Mouse (Mus musculus) forebrain, postnatal 0 days (tissue): Measurements from ENCODE around the gene Cbx4. TPM values are rescaled to one million over a fixed set of nuclear protein-coding genes. Genes with fewer than 3 reads are reported as not detected.
A peak's percentile ranks its signal among the peaks of the same experiment; 100 is the strongest.

Experiments
- ATAC-seq: fragments of 200-750 bp; cut with Nextera tagmentation; 2 replicates; pipeline ENCODE4 v1.8.0; 2017; ENCODE audit warnings: mild to moderate bottlenecking, moderate library complexity
- DNase-seq: peaks from one replicate; pipeline ENCODE4 v3.0.0-alpha.2; 2015
- H3K27ac ChIP-seq: fragments of 300-500 bp; sonication (generic); 2 replicates; pipeline ENCODE4 v1.5.1; 2014; ENCODE audit warnings: low read depth, mild to moderate bottlenecking, antibody characterized with exemption, low read length, moderate library complexity, mixed read lengths
- H3K27me3 ChIP-seq: fragments of 300-500 bp; sonication (generic); 2 replicates; pipeline ENCODE4 v1.6.1; 2014; ENCODE audit warnings: mild to moderate bottlenecking, low read length, mixed read lengths; ENCODE audit not compliant: insufficient read depth
- H3K36me3 ChIP-seq: fragments of 300-500 bp; sonication (generic); 2 replicates; pipeline ENCODE4 v1.6.1; 2014; ENCODE audit warnings: mild to moderate bottlenecking, moderate library complexity; ENCODE audit not compliant: insufficient read depth
- H3K4me1 ChIP-seq: fragments of 300-500 bp; sonication (generic); 2 replicates; pipeline ENCODE4 v1.6.1; 2014; ENCODE audit warnings: antibody characterized with exemption; ENCODE audit not compliant: insufficient read depth
- H3K4me2 ChIP-seq: fragments of 300-500 bp; sonication (generic); 2 replicates; pipeline ENCODE4 v1.6.1; 2014; ENCODE audit warnings: low read depth, mild to moderate bottlenecking, moderate library complexity
- H3K4me3 ChIP-seq: fragments of 300-500 bp; sonication (generic); 2 replicates; pipeline ENCODE4 v1.5.1; 2014; ENCODE audit warnings: low read depth, low read length, mixed read lengths
- H3K9ac ChIP-seq: fragments of 300-500 bp; sonication (generic); 2 replicates; pipeline ENCODE4 v1.6.1; 2014; ENCODE audit warnings: mild to moderate bottlenecking
- H3K9me3 ChIP-seq: fragments of 300-500 bp; sonication (generic); 2 replicates; pipeline ENCODE4 v1.6.1; 2016; ENCODE audit warnings: low read length
- CTCF ChIP-seq: sonication (generic); IDR thresholded peaks from 2 replicates; pipeline ENCODE4 v1.5.1; 2016; ENCODE audit warnings: antibody characterized with exemption, control low read depth, low read depth
- WGBS: fragments of 180-500 bp; shearing (Covaris S2); extraction: QIAGEN DNeasy Blood & Tissue Kit; methylation state at CpG from one replicate; pipeline ENCODE4 v1.1.7; 2014; 5-methylcytosine and 5-hydroxymethylcytosine counted together
- polyA plus RNA-seq: library from polyadenylated mRNA; unstranded; fragments of >200 nt; fragmentation: Nextera tagmentation; extraction: Ambion mirVana; gene quantifications from 2 replicates; pipeline ENCODE4 v1.2.1, GENCODE M21; 2015
- total RNA-seq: library from RNA; depleted of rRNA; stranded (reverse); fragments of >200 nt; gene quantifications from 2 replicates; pipeline ENCODE4 v1.2.3, GENCODE M21; 2014; rRNA removed

Cbx4 gene
- total RNA-seq, result 36.1 and 38.6 TPM in 2 replicates
- 21.7 and 26.1 TPM in 2 replicates for polyA plus RNA-seq

GRCm38 (mm10) chr11:119086144-119086971, at the start of gene Cbx4:
Gene Cbx4, minus strand, starts transcription at chr11:119086221.
- H3K4me1 ChIP-seq, result peaks cover 30% of the 10 kb centered on the region
- DNase-seq (peak; percentile 97), ATAC-seq (peak; percentile 91)
- TF ChIP-seq CTCF, result peak; percentile 51
- H3K9me3 ChIP-seq, result no peaks in the 10 kb centered on the region
- 1% methylated on average over 54 of the region's 67 CpGs for WGBS
- H3K27me3 ChIP-seq, result peaks cover 27% of the 10 kb centered on the region
- H3K9ac ChIP-seq, result peak within 1 kb of the TSS; percentile 86
- peak within 1 kb of the TSS; percentile 99 for H3K27ac ChIP-seq
- peak within 1 kb of the TSS; percentile 85 for H3K4me3 ChIP-seq
- H3K4me2 ChIP-seq, result peak within 1 kb of the TSS; percentile 92
- H3K36me3 ChIP-seq, result peaks cover 6% of the 10 kb centered on the region; the same call in 1 of the 2 replicates

DNA sequence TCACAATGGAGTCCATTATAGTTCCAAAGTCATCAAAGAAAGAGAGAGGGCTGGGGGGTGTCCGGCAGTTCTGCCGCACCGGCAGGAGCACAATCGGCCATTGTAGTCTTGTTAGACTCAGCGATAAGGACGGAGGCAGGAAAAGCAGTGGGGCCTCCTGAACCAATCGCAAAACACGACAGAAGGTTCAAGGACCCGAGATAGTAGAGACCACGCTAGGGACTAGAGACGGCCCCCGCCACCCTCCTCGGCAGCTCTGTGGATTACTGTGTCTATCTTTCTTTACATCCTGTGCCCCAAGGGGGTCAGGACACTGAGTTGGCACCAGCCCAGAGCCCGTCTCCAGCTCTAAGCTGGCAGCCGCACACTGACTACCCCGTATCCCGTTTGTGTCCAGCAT, 48.6 kb upstream of the Cbx4 start:
- 12% methylated on average over 17 of the region's 17 CpGs for WGBS
- no peak for ATAC-seq
- Histone ChIP-seq H3K4me1 (0 out of 2 replicates have a peak, but pooled peaks cover 8% of the 10 kb centered on the region), H3K9ac (no peak overlapping the region), H3K4me3 (no peak overlapping the region), H3K36me3 (no peaks in the 10 kb centered on the region), H3K4me2 (no peak overlapping the region), H3K27ac (no peak overlapping the region), H3K9me3 (no peaks in the 10 kb centered on the region), H3K27me3 (no peaks in the 10 kb centered on the region)
- DNase-seq, result no peak
- TF ChIP-seq CTCF, result no peak

GRCm38 (mm10) chr11:119133437-119134221, 47.6 kb upstream of the Cbx4 start:
- no peaks in the 10 kb centered on the region for H3K36me3 ChIP-seq
- ATAC-seq (0 out of 2 replicates have a peak, but pooled peaks have one; percentile 13), DNase-seq (no peak)
- no peaks in the 10 kb centered on the region for H3K27me3 ChIP-seq
- no peak overlapping the region for H3K27ac ChIP-seq
- H3K9me3 ChIP-seq, result no peaks in the 10 kb centered on the region
- no peak overlapping the region for H3K4me3 ChIP-seq
- no peak for TF ChIP-seq CTCF
- 71% methylated on average over 5 of the region's 5 CpGs for WGBS
- no peak overlapping the region for H3K9ac ChIP-seq
- no peak overlapping the region for H3K4me2 ChIP-seq
- peaks cover 8% of the 10 kb centered on the region; the same call in 1 of the 2 replicates for H3K4me1 ChIP-seq

- no peak overlapping the region for H3K4me2 ChIP-seq
- no peak overlapping the region for H3K27ac ChIP-seq
- no peak overlapping the region for H3K4me3 ChIP-seq
- 68% methylated on average over 14 of the region's 14 CpGs for WGBS
- H3K4me1 ChIP-seq, result peaks cover 12% of the 10 kb centered on the region; the same call in 1 of the 2 replicates
- no peak for DNase-seq
- H3K36me3 ChIP-seq, result no peaks in the 10 kb centered on the region
- no peaks in the 10 kb centered on the region for H3K27me3 ChIP-seq
- H3K9me3 ChIP-seq, result no peaks in the 10 kb centered on the region
- no peak for TF ChIP-seq CTCF
- no peak for ATAC-seq
- H3K9ac ChIP-seq, result no peak overlapping the region
Measured at GRCm38 (mm10) chr11:119132198-119133035, 46.4 kb upstream of the Cbx4 start.

GRCm38 (mm10) chr11:119130081-119130765, 44.2 kb upstream of the Cbx4 start:
- Histone ChIP-seq H3K27ac (no peak overlapping the region), H3K9ac (peak overlapping the region; percentile 31), H3K27me3 (no peaks in the 10 kb centered on the region), H3K9me3 (no peaks in the 10 kb centered on the region), H3K4me2 (peak overlapping the region; percentile 39), H3K36me3 (no peaks in the 10 kb centered on the region), H3K4me3 (peak overlapping the region; percentile 14; the same call in 1 of the 2 replicates), H3K4me1 (peaks cover 12% of the 10 kb centered on the region; the same call in 1 of the 2 replicates)
- 28% methylated on average over 21 of the region's 24 CpGs for WGBS
- no peak for ATAC-seq
- no peak for DNase-seq
- TF ChIP-seq CTCF, result no peak
